Mouse (Mus musculus) testis, adult 2 months (tissue): ENCODE results near the gene Dnajb4. TPM values are rescaled to one million over a fixed set of nuclear protein-coding genes. Genes with fewer than 3 reads are reported as not detected.

Experiments
- H3K27ac ChIP-seq: fragments of 200-500 bp; 2 replicates; pipeline ENCODE4 v1.5.1; 2012; ENCODE audit warnings: low read depth, low read length; ENCODE audit not compliant: control insufficient read depth, insufficient read depth
- H3K27me3 ChIP-seq: fragments of 200-500 bp; 2 replicates; pipeline ENCODE4 v1.6.1; 2012; ENCODE audit warnings: mild to moderate bottlenecking, low read length, moderate library complexity; ENCODE audit not compliant: control insufficient read depth, insufficient read depth
- H3K36me3 ChIP-seq: fragments of 200-500 bp; 2 replicates; pipeline ENCODE4 v1.6.1; 2012; ENCODE audit warnings: mild to moderate bottlenecking, low read length; ENCODE audit not compliant: control insufficient read depth, insufficient read depth
- H3K4me1 ChIP-seq: fragments of 200-500 bp; 2 replicates; pipeline ENCODE4 v1.6.1; 2012; ENCODE audit warnings: low read length; ENCODE audit not compliant: control insufficient read depth, insufficient read depth
- H3K4me3 ChIP-seq: fragments of 200-500 bp; 2 replicates; pipeline ENCODE4 v1.5.1; 2012; ENCODE audit warnings: low read depth, mild to moderate bottlenecking, low read length, moderate library complexity, mixed read lengths; ENCODE audit not compliant: control insufficient read depth
- CTCF ChIP-seq: fragments of 200-500 bp; IDR thresholded peaks from 2 replicates; pipeline ENCODE4 v1.5.1; 2012; ENCODE audit warnings: low read depth, mild to moderate bottlenecking, inconsistent platforms, low read length, moderate library complexity; ENCODE audit not compliant: control insufficient read depth, insufficient read depth, insufficient replicate concordance
- POLR2A ChIP-seq: fragments of 200-500 bp; IDR thresholded peaks from 2 replicates; pipeline ENCODE4 v1.6.1; 2012; ENCODE audit warnings: low read depth, mild to moderate bottlenecking, inconsistent platforms, low read length, moderate library complexity; ENCODE audit not compliant: control insufficient read depth
- polyA plus RNA-seq: library from polyadenylated mRNA; depleted of rRNA; stranded (reverse); fragments of >200 nt; gene quantifications from 2 replicates; pipeline ENCODE4 v1.2.3, GENCODE M21; 2012

Dnajb4 gene
- polyA plus RNA-seq, 1 experiment, result 72.6 TPM

- no peak overlapping the region for H3K27ac ChIP-seq
Measured at GRCm38 (mm10) chr3:152208096-152208885, 1.8 kb downstream of the Dnajb4 start.

DNA sequence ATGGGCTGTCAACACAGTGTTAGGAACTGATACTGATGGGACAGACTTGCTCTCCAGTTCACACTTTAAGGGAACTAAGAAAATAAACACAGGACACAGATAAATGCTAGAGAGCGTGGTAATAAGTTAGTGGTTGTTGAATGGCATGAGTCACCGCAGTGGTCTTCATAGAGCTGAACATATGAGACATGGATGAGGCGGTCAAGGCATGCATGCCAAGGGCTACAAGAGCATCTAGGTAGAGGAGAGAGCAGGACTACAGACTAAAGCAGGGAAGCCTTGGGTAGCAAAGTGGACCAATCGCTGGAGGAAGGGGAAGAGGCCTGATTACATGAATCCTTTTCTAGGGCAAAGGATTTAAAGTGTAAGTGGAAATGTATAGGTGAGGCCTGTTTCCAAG lies 2.9 kb downstream of the Dnajb4 start:
- Histone ChIP-seq H3K27ac (no peak overlapping the region), H3K27me3 (no peaks in the 10 kb centered on the region), H3K4me1 (peaks cover 2% of the 10 kb centered on the region; the same call in 1 of the 2 replicates), H3K36me3 (no peaks in the 10 kb centered on the region; the same call in 1 of the 2 replicates), H3K4me3 (no peak overlapping the region; the same call in 1 of the 2 replicates)
- TF ChIP-seq POLR2A (no peak), CTCF (no peak)

More at GRCm38 (mm10) chr3:152208096-152208885, 1.8 kb downstream of the Dnajb4 start:
- no peaks in the 10 kb centered on the region; the same call in 1 of the 2 replicates for H3K36me3 ChIP-seq
- no peak for TF ChIP-seq CTCF
- TF ChIP-seq POLR2A, result no peak
- no peaks in the 10 kb centered on the region for H3K27me3 ChIP-seq
- H3K4me3 ChIP-seq, result peak overlapping the region; percentile 76
- peaks cover 2% of the 10 kb centered on the region; the same call in 1 of the 2 replicates for H3K4me1 ChIP-seq

GRCm38 (mm10) chr3:152204577-152204976 lies 5.5 kb downstream of the Dnajb4 start:
- Histone ChIP-seq H3K27ac (no peak overlapping the region), H3K4me3 (no peak overlapping the region), H3K36me3 (no peaks in the 10 kb centered on the region; the same call in 1 of the 2 replicates), H3K4me1 (peaks cover 2% of the 10 kb centered on the region; the same call in 1 of the 2 replicates), H3K27me3 (no peaks in the 10 kb centered on the region)
- TF ChIP-seq CTCF, result no peak
- TF ChIP-seq POLR2A, result no peak

- Histone ChIP-seq H3K27me3 (no peaks in the 10 kb centered on the region), H3K4me1 (peaks cover 2% of the 10 kb centered on the region; the same call in 1 of the 2 replicates), H3K36me3 (no peaks in the 10 kb centered on the region; the same call in 1 of the 2 replicates), H3K4me3 (no peak overlapping the region), H3K27ac (no peak overlapping the region)
- TF ChIP-seq POLR2A (no peak), CTCF (no peak)
Measured at GRCm38 (mm10) chr3:152203996-152204395, 6.1 kb downstream of the Dnajb4 start.

GRCm38 (mm10) chr3:152203411-152203810 lies 6.7 kb downstream of the Dnajb4 start:
- Histone ChIP-seq H3K36me3 (no peaks in the 10 kb centered on the region; the same call in 1 of the 2 replicates), H3K4me3 (no peak overlapping the region), H3K27me3 (no peaks in the 10 kb centered on the region), H3K4me1 (peaks cover 2% of the 10 kb centered on the region; the same call in 1 of the 2 replicates), H3K27ac (no peak overlapping the region)
- TF ChIP-seq CTCF (no peak), POLR2A (no peak)

GRCm38 (mm10) chr3:152202942-152203341 lies 7.2 kb downstream of the Dnajb4 start:
- Histone ChIP-seq H3K27ac (no peak overlapping the region), H3K4me3 (no peak overlapping the region), H3K27me3 (no peaks in the 10 kb centered on the region), H3K36me3 (no peaks in the 10 kb centered on the region), H3K4me1 (peaks cover 2% of the 10 kb centered on the region; the same call in 1 of the 2 replicates)
- TF ChIP-seq POLR2A, result no peak
- TF ChIP-seq CTCF, result no peak

- H3K4me3 ChIP-seq, result no peak overlapping the region
- H3K27ac ChIP-seq, result no peak overlapping the region
- TF ChIP-seq POLR2A, result no peak
- no peak for TF ChIP-seq CTCF
- no peaks in the 10 kb centered on the region for H3K27me3 ChIP-seq
- no peaks in the 10 kb centered on the region for H3K36me3 ChIP-seq
- no peaks in the 10 kb centered on the region for H3K4me1 ChIP-seq
Measured at GRCm38 (mm10) chr3:152201651-152202050, 8.5 kb downstream of the Dnajb4 start.
